Mouse (Mus musculus) MEL (cell line): Measurements from ENCODE around the gene Scamp2.

Experiments used
- CTCF ChIP-seq, 3 experiments: IDR thresholded peaks in 2 of 3; conservative IDR thresholded peaks in 1 of 3; 2 replicates each; pipeline ENCODE4 v1.5.1; 2011 to 2012; ENCODE audit warnings: low read length in 3 of 3, low read depth in 2 of 3, mild to moderate bottlenecking in 2 of 3, improper control_type of control experiment in 1 of 3, inconsistent platforms in 1 of 3, mixed read lengths in 1 of 3, moderate library complexity in 1 of 3; ENCODE audit not compliant: control insufficient read depth in 1 of 3, insufficient read depth in 1 of 3, poor library complexity in 1 of 3, severe bottlenecking in 1 of 3
- EP300 ChIP-seq, 2 experiments: IDR thresholded peaks; 2 replicates each; pipeline ENCODE4 v1.6.1; 2011; ENCODE audit warnings: improper control_type of control experiment in 2 of 2, low read length in 2 of 2, low read depth in 1 of 2, mild to moderate bottlenecking in 1 of 2
- POLR2A ChIP-seq, 2 experiments: IDR thresholded peaks; 2 replicates each; pipeline ENCODE4 v1.6.1; 2011 to 2012; ENCODE audit warnings: low read length in 2 of 2, mild to moderate bottlenecking in 2 of 2, control low read depth in 1 of 2, improper control_type of control experiment in 1 of 2, low read depth in 1 of 2, moderate library complexity in 1 of 2; ENCODE audit not compliant: control insufficient read depth in 1 of 2, insufficient read depth in 1 of 2, poor library complexity in 1 of 2
- TAL1 ChIP-seq: IDR thresholded peaks from 2 replicates; pipeline ENCODE4 v1.6.1; 2012; ENCODE audit warnings: mild to moderate bottlenecking, inconsistent platforms, low read length, moderate library complexity, mixed read lengths
- ZKSCAN1 ChIP-seq: IDR thresholded peaks from 2 replicates; pipeline ENCODE4 v1.6.1; 2012; ENCODE audit warnings: low read depth, mild to moderate bottlenecking, inconsistent platforms, low read length, improper control_type of control experiment, moderate library complexity

- TF ChIP-seq POLR2A (IDR thresholded peaks at IDR 0.05; ENCODE audit: control insufficient read depth in 1 of 2, insufficient read depth in 1 of 2, low read depth in 1 of 2, low read length in 2 of 2, poor library complexity in 1 of 2) (no peak), CTCF (IDR thresholded peaks at IDR 0.05 in 2 of 3, conservative IDR thresholded peaks at IDR 0.05 in 1 of 3; ENCODE audit: control insufficient read depth in 1 of 3, insufficient read depth in 1 of 3, low read depth in 2 of 3, low read length in 3 of 3, poor library complexity in 1 of 3, severe bottlenecking in 1 of 3) (no peak), TAL1 (no peak), EP300 (IDR thresholded peaks at IDR 0.05; ENCODE audit: low read depth in 1 of 2, low read length in 2 of 2) (no peak), ZKSCAN1 (no peak)
Measured at GRCm38 (mm10) chr9:57598851-57599563, 38.3 kb downstream of the Scamp2 start.
